Mouse (Mus musculus) limb, embryonic 13.5 days (tissue): ENCODE data around the gene BC030499. TPM values are rescaled to one million over a fixed set of nuclear protein-coding genes. Genes with fewer than 3 reads are reported as not detected.

ENCODE experiments used
- ATAC-seq: fragments of 200-750 bp; cut with Nextera tagmentation; 2 replicates; pipeline ENCODE4 v1.8.0; 2017; ENCODE audit warnings: low read depth, moderate number of reproducible peaks, moderate TSS enrichment; ENCODE audit not compliant: low FRiP score
- H3K27ac ChIP-seq: fragments of 300-500 bp; sonication (generic); 2 replicates; pipeline ENCODE4 v1.5.1; 2015; ENCODE audit warnings: inconsistent platforms, mild to moderate bottlenecking, moderate library complexity
- H3K27me3 ChIP-seq: fragments of 300-500 bp; sonication (generic); 2 replicates; pipeline ENCODE4 v1.6.1; 2015; ENCODE audit warnings: mild to moderate bottlenecking, inconsistent platforms
- H3K36me3 ChIP-seq: fragments of 300-500 bp; sonication (generic); 2 replicates; pipeline ENCODE4 v1.6.1; 2015; ENCODE audit warnings: inconsistent platforms, mild to moderate bottlenecking, moderate library complexity
- H3K4me1 ChIP-seq: fragments of 300-500 bp; sonication (generic); 2 replicates; pipeline ENCODE4 v1.6.1; 2015; ENCODE audit warnings: inconsistent platforms
- H3K4me2 ChIP-seq: fragments of 300-500 bp; sonication (generic); replicated peaks from 2 replicates; pipeline ENCODE4 v1.6.1; 2015; ENCODE audit warnings: inconsistent platforms, mild to moderate bottlenecking, moderate library complexity
- H3K4me3 ChIP-seq: fragments of 300-500 bp; sonication (generic); 2 replicates; pipeline ENCODE4 v1.5.1; 2015; ENCODE audit warnings: moderate library complexity, mild to moderate bottlenecking, inconsistent platforms
- H3K9ac ChIP-seq: fragments of 300-500 bp; sonication (generic); 2 replicates; pipeline ENCODE4 v1.6.1; 2015; ENCODE audit warnings: mild to moderate bottlenecking, inconsistent platforms
- H3K9me3 ChIP-seq: fragments of 300-500 bp; sonication (generic); 2 replicates; pipeline ENCODE4 v1.6.1; 2016; ENCODE audit warnings: inconsistent platforms
- WGBS: fragments of 180-500 bp; shearing (Covaris S2); methylation state at CpG from one replicate; pipeline ENCODE4 v1.1.7; 2015; 5-methylcytosine and 5-hydroxymethylcytosine counted together
- polyA plus RNA-seq: library from polyadenylated mRNA; unstranded; fragments of >200 nt; fragmentation: Nextera tagmentation; extraction: Ambion mirVana; gene quantifications from 2 replicates; pipeline ENCODE4 v1.2.1, GENCODE M21; 2015

BC030499 gene
- polyA plus RNA-seq, 1 experiment from 2014 or later = 0.56 TPM

- no peak for ATAC-seq
- Histone ChIP-seq H3K9ac (no peak overlapping the region), H3K36me3 (peaks cover 88% of the 10 kb centered on the region), H3K9me3 (no peaks in the 10 kb centered on the region), H3K27me3 (no peaks in the 10 kb centered on the region), H3K4me2 (no peak overlapping the region), H3K27ac (no peak overlapping the region), H3K4me1 (peaks cover 24% of the 10 kb centered on the region), H3K4me3 (no peak overlapping the region)
- 88% methylated on average over 2 of the region's 2 CpGs for WGBS
Measured at GRCm38 (mm10) chr11:78318411-78318810, 27.8 kb downstream of the BC030499 start.

DNA sequence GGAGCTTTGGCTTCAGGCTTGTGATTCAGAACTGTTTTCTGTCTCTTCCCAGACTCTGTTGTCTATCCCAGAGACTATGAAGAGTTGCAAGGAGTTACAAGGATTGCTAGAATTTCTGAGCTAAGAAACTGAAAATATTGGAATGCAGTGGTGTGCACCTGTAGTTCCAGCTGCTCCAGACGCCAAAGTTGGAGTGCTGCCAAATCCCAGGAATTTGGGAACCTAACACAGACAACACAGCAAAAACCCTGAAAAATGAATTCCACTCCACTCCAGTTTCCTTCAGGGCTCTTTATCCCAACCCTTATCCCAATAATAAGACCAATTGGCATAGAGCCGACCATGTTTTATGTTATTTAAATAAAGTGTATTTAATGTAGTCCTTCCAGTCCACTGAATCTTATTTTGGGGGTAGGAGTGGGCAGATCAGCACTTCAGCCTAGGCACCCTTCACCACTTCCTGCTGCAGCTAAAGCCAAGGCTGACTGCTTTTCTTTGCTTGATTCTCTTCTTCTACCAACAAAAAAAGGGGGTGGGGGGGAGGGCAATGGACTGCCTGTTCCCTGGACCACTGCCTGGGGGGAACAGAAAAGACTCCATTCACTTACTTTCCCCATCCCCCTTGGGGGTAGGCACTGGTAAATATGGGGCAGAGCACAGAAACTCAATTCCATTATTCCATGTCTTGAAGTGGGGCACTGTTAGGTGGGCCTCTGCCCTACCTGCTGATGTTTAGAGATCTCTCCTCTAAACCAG is 31.6 kb downstream of the BC030499 start:
- peaks cover 56% of the 10 kb centered on the region for H3K36me3 ChIP-seq
- H3K4me1 ChIP-seq = peaks cover 27% of the 10 kb centered on the region
- WGBS = 31% methylated on average over 2 of the region's 2 CpGs
- H3K27me3 ChIP-seq = no peaks in the 10 kb centered on the region
- peak overlapping the region; percentile 15 for H3K4me3 ChIP-seq
- ATAC-seq = peak; percentile 44; the same call in 1 of the 2 replicates
- H3K9ac ChIP-seq = peak overlapping the region; percentile 8; the same call in 1 of the 2 replicates
- H3K27ac ChIP-seq = peak overlapping the region; percentile 67; the same call in 1 of the 2 replicates
- no peaks in the 10 kb centered on the region for H3K9me3 ChIP-seq
- peak overlapping the region; percentile 47 for H3K4me2 ChIP-seq

- no peaks in the 10 kb centered on the region for H3K9me3 ChIP-seq
- peaks cover 50% of the 10 kb centered on the region for H3K36me3 ChIP-seq
- peak within 1 kb of the TSS; percentile 67; the same call in 1 of the 2 replicates for H3K27ac ChIP-seq
- peak within 1 kb of the TSS; percentile 8; the same call in 1 of the 2 replicates for H3K9ac ChIP-seq
- no peaks in the 10 kb centered on the region for H3K27me3 ChIP-seq
- H3K4me3 ChIP-seq = peak within 1 kb of the TSS; percentile 15
- H3K4me1 ChIP-seq = peaks cover 27% of the 10 kb centered on the region
- peak; percentile 73 for ATAC-seq
- H3K4me2 ChIP-seq = peak within 1 kb of the TSS; percentile 47
- 3% methylated on average over 15 of the region's 15 CpGs for WGBS
Measured at GRCm38 (mm10) chr11:78322860-78323259, 32.2 kb downstream of the BC030499 start, which contains the start of gene Aldoc. TSS of gene Aldoc (plus strand) at chr11:78322968.

DNA sequence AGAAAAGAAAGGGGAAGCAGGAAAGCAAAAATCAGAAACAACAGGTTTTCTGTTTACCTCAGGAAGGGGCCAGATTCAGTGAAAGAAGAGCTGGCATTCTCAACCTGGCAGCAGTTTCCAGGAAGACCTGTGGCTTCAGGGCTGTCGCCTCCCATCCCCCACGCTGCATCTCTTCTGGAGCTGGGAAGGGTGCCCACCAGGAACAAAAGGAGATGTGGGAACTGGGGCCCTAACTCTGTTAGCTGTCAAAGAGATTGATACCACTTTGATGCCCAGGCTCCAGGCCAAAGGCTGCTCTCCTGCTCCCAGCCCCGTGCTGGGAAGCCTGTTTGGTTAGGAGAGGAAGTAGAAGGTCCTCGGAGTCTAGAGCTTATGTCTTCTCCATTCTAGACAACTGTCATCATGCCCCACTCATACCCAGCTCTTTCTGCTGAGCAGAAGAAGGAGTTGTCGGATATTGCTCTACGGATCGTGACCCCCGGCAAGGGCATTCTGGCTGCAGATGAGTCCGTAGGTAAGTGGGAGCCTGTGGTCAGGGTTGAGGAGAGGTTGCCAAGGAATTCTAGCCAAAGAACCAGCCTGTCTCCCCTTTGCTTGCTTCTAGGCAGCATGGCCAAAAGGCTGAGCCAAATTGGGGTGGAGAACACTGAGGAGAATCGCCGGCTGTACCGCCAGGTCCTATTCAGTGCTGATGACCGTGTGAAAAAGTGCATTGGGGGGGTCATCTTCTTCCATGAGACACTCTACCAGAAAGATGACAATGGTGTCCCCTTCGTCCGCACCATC is 33.6 kb downstream of the BC030499 start:
- Histone ChIP-seq H3K4me2 (no peak overlapping the region), H3K27ac (no peak overlapping the region)
- no peak for ATAC-seq

DNA sequence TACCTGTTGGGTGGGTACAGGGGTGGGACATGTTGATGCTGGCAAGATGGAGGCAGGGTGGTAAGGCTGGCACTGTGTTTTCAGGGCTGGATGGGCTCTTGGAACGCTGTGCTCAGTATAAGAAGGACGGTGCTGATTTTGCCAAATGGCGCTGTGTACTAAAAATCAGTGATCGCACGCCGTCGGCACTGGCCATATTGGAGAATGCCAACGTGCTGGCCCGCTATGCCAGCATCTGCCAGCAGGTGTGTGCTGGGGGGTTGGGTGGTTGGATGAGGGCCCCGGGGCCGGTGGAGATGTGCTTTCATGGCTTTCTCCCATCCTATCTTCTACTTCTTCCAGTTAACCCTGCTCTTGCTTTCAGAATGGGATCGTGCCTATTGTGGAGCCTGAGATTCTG is 34.3 kb downstream of the BC030499 start:
- no peak overlapping the region for H3K9ac ChIP-seq
- no peaks in the 10 kb centered on the region for H3K27me3 ChIP-seq
- no peak for ATAC-seq
- H3K4me3 ChIP-seq = no peak overlapping the region
- H3K4me2 ChIP-seq = no peak overlapping the region
- no peak overlapping the region for H3K27ac ChIP-seq
- peaks cover 29% of the 10 kb centered on the region for H3K36me3 ChIP-seq
- WGBS = 91% methylated on average over 12 of the region's 12 CpGs
- peaks cover 34% of the 10 kb centered on the region for H3K4me1 ChIP-seq
- no peaks in the 10 kb centered on the region for H3K9me3 ChIP-seq

More for the DNA sequence above, 33.6 kb downstream of the BC030499 start:
- no peaks in the 10 kb centered on the region for H3K9me3 ChIP-seq
- peaks cover 37% of the 10 kb centered on the region for H3K36me3 ChIP-seq
- H3K4me1 ChIP-seq = peaks cover 32% of the 10 kb centered on the region
- H3K9ac ChIP-seq = no peak overlapping the region
- H3K27me3 ChIP-seq = no peaks in the 10 kb centered on the region
- WGBS = 84% methylated on average over 15 of the region's 15 CpGs
- H3K4me3 ChIP-seq = no peak overlapping the region

- no peak overlapping the region for H3K4me3 ChIP-seq
- WGBS = 88% methylated on average over 4 of the region's 4 CpGs
Measured at GRCm38 (mm10) chr11:78327215-78327614, 36.6 kb downstream of the BC030499 start.

GRCm38 (mm10) chr11:78327634-78328511 is 37.2 kb downstream of the BC030499 start, which contains the start of gene Pigs:
TSS of gene Pigs (plus strand) at chr11:78328415.
- Histone ChIP-seq H3K9ac (peak within 1 kb of the TSS; percentile 89), H3K27me3 (no peaks in the 10 kb centered on the region), H3K9me3 (no peaks in the 10 kb centered on the region), H3K27ac (no peak within 1 kb of the TSS), H3K4me3 (peak within 1 kb of the TSS; percentile 86), H3K36me3 (peaks cover 18% of the 10 kb centered on the region), H3K4me1 (peaks cover 16% of the 10 kb centered on the region), H3K4me2 (peak within 1 kb of the TSS; percentile 92)
- peak; percentile 97 for ATAC-seq
- 13% methylated on average over 37 of the region's 37 CpGs for WGBS

More at GRCm38 (mm10) chr11:78327215-78327614, 36.6 kb downstream of the BC030499 start:
- no peaks in the 10 kb centered on the region for H3K27me3 ChIP-seq
- H3K4me1 ChIP-seq = peaks cover 23% of the 10 kb centered on the region
- no peak overlapping the region for H3K9ac ChIP-seq
- no peak overlapping the region for H3K27ac ChIP-seq
- ATAC-seq = no peak
- peaks cover 14% of the 10 kb centered on the region for H3K36me3 ChIP-seq
- H3K4me2 ChIP-seq = no peak overlapping the region
- H3K9me3 ChIP-seq = no peaks in the 10 kb centered on the region

- H3K4me1 ChIP-seq = peaks cover 9% of the 10 kb centered on the region
- H3K36me3 ChIP-seq = peaks cover 25% of the 10 kb centered on the region
- ATAC-seq = peak; percentile 70; the same call in 1 of the 2 replicates
- WGBS = under 1% methylated on average over 41 of the region's 41 CpGs
- no peak overlapping the region for H3K27ac ChIP-seq
- no peaks in the 10 kb centered on the region for H3K9me3 ChIP-seq
- H3K4me3 ChIP-seq = peak overlapping the region; percentile 86
- peak overlapping the region; percentile 89 for H3K9ac ChIP-seq
- H3K27me3 ChIP-seq = no peaks in the 10 kb centered on the region
- peak overlapping the region; percentile 92 for H3K4me2 ChIP-seq
Measured at GRCm38 (mm10) chr11:78328512-78329056, 37.9 kb downstream of the BC030499 start.

DNA sequence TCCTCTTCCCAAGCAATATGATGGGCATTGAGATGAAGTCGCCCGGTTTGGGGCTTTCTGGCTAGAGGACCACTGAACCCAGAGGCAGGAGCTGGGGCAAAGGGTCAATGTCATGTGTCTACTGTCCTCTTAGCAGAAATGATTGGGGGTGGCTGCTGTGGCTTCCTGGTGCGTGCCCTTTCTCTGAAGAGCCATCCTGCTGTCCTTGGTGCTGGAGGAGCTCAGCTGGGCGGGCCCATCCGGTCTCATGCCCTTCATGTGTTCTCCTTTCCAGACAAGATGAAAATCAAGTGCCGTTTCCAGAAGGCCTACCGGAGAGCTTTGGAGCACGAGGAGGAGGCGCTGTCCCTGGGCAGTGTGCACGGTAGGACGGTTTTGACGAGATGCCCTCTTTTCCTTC is 42.0 kb downstream of the BC030499 start:
- 96% methylated on average over 12 of the region's 12 CpGs for WGBS
- peaks cover 7% of the 10 kb centered on the region for H3K4me1 ChIP-seq
- peaks cover 58% of the 10 kb centered on the region for H3K36me3 ChIP-seq
- no peak overlapping the region for H3K4me3 ChIP-seq
- no peak overlapping the region for H3K9ac ChIP-seq
- ATAC-seq = no peak
- no peak overlapping the region for H3K27ac ChIP-seq
- no peak overlapping the region for H3K4me2 ChIP-seq
- H3K27me3 ChIP-seq = no peaks in the 10 kb centered on the region
- no peaks in the 10 kb centered on the region for H3K9me3 ChIP-seq

GRCm38 (mm10) chr11:78333992-78334391 is 43.4 kb downstream of the BC030499 start:
- Histone ChIP-seq H3K9me3 (no peaks in the 10 kb centered on the region), H3K4me3 (no peak overlapping the region), H3K4me2 (no peak overlapping the region), H3K36me3 (peaks cover 66% of the 10 kb centered on the region), H3K27me3 (no peaks in the 10 kb centered on the region), H3K4me1 (peaks cover 5% of the 10 kb centered on the region), H3K9ac (no peak overlapping the region), H3K27ac (no peak overlapping the region)
- ATAC-seq = no peak
- 91% methylated on average over 5 of the region's 5 CpGs for WGBS

DNA sequence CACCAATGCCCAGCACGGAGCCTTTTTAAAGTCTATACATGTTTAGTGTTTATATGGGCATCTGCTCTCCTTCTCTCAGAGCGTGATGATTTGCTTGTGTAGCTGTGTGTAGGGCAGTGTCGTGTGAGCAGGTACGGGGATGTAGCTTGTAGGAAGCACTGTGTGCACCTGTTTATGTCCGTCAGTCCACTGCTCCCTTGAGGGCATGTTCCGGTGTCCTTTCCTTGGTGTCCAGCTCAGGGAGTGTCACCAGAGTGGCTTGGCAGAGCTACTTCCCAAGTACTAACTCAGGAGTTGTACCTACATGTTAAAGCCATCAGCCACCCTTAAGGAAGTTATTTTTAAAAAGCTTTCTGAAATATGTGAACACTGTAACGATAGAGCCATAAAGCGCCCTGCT is 46.4 kb downstream of the BC030499 start:
- Histone ChIP-seq H3K36me3 (peaks cover 89% of the 10 kb centered on the region), H3K9ac (no peak overlapping the region; the same call in 1 of the 2 replicates), H3K4me1 (no peaks in the 10 kb centered on the region), H3K4me3 (no peak overlapping the region), H3K27ac (no peak overlapping the region), H3K9me3 (no peaks in the 10 kb centered on the region), H3K27me3 (no peaks in the 10 kb centered on the region), H3K4me2 (no peak overlapping the region)
- no peak for ATAC-seq
- WGBS = 89% methylated on average over 8 of the region's 8 CpGs
